8 mouse cellular contexts compared by ENCODE assay signal in the genomic region with DNA sequence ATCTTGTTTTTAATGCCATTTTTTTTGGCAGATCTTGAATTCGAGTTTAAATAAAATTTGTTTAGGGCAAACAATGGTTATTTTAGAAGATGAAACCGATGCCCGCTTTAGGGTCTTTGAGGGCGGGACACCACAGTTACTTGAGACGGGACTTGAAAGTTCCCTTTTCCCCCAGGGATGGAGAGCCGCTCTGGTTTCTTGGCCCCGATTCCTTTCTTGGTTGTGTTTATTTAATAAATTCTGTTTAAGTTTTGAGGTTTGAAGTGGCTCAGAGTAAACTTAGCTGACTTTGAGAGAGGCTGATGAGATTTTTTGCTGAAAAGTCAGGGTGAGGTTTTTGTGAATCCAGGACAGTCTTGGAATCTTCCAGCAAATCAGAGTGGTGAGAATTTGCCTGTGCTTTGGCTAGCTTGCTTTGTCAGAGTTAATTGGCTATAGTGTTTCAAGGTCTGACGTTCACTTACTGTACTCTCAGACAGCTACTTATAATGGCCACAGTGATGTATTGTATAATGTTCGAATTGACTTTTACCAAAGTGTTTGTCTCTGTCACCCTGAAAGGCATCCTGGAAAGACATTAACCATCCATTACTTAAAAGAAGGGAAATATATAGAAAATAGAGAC. TPM values are rescaled to one million over a fixed set of nuclear protein-coding genes. Genes with fewer than 3 reads are reported as not detected.
A peak's percentile ranks its signal among the peaks of the same experiment; 100 is the strongest.
DNase-seq lines count a peak whose midpoint lies in the region; ATAC-seq and TF ChIP-seq lines count a peak whose summit lies in the region.

No protein-coding gene starts in this region.

- no peaks in the 10 kb centered on the region for H3K27me3 ChIP-seq in lung, embryonic 16.5 days (ENCODE audit: control insufficient read depth, insufficient read depth, low read depth, low read length)
- peaks cover 32% of the 10 kb centered on the region for H3K27me3 ChIP-seq in forebrain, embryonic 10.5 days (ENCODE audit: poor library complexity, severe bottlenecking)
- H3K27me3 ChIP-seq in limb, embryonic 12.5 days: no peaks in the 10 kb centered on the region

- ATAC-seq in lung, embryonic 16.5 days (ENCODE audit: low read depth): no peak
- ATAC-seq in limb, embryonic 12.5 days (ENCODE audit: insufficient number of reproducible peaks, insufficient read depth, low FRiP score, low TSS enrichment, low read depth): no peak
- no peak for ATAC-seq in megakaryocyte-erythroid progenitor cell, adult 5-6 weeks (replicated peaks; ENCODE audit: low FRiP score, low TSS enrichment, poor library complexity, severe bottlenecking)
- no peak for ATAC-seq in frontal cortex, adult (ENCODE audit: low TSS enrichment)

- no peaks in the 10 kb centered on the region for H3K9me3 ChIP-seq in lung, embryonic 16.5 days (ENCODE audit: control insufficient read depth, low read length)
- H3K9me3 ChIP-seq in forebrain, embryonic 10.5 days: no peaks in the 10 kb centered on the region
- no peaks in the 10 kb centered on the region for H3K9me3 ChIP-seq in limb, embryonic 12.5 days

- under 1% methylated on average over 9 of the region's 9 CpGs for WGBS in lung, embryonic 16.5 days
- 10% methylated on average over 9 of the region's 9 CpGs for WGBS in forebrain, embryonic 10.5 days
- 6% methylated on average over 9 of the region's 9 CpGs for WGBS in limb, embryonic 12.5 days
- WGBS in olfactory bulb, adult 2 months: 16% methylated on average over 9 of the region's 9 CpGs

- H3K4me3 ChIP-seq in lung, embryonic 16.5 days (ENCODE audit: low read length): peak overlapping the region; percentile 90
- H3K4me3 ChIP-seq in forebrain, embryonic 10.5 days: peak overlapping the region; percentile 86
- peak overlapping the region; percentile 88 for H3K4me3 ChIP-seq in limb, embryonic 12.5 days (replicated peaks)
- H3K4me3 ChIP-seq in olfactory bulb, adult 2 months (ENCODE audit: insufficient read depth, low read depth, low read length): peak overlapping the region; percentile 56; the same call in 1 of the 2 replicates

- no peaks in the 10 kb centered on the region for H3K36me3 ChIP-seq in lung, embryonic 16.5 days (ENCODE audit: control insufficient read depth, insufficient read depth, low read length)
- H3K36me3 ChIP-seq in forebrain, embryonic 10.5 days (replicated peaks): peaks cover 5% of the 10 kb centered on the region
- H3K36me3 ChIP-seq in limb, embryonic 12.5 days: peaks cover 11% of the 10 kb centered on the region; the same call in 1 of the 2 replicates

- H3K27ac ChIP-seq in lung, embryonic 16.5 days (ENCODE audit: low read length): peak overlapping the region; percentile 97
- peak overlapping the region; percentile 89 for H3K27ac ChIP-seq in forebrain, embryonic 10.5 days
- H3K27ac ChIP-seq in limb, embryonic 12.5 days: peak overlapping the region; percentile 91
- H3K27ac ChIP-seq in olfactory bulb, adult 2 months (ENCODE audit: insufficient read depth, low read depth, low read length): no peak overlapping the region

- no peak for TF ChIP-seq POLR2A in olfactory bulb, adult 2 months (IDR thresholded peaks at IDR 0.05; ENCODE audit: insufficient read depth, low read depth, low read length)

- no peak for TF ChIP-seq CTCF in olfactory bulb, adult 2 months (IDR thresholded peaks at IDR 0.05; ENCODE audit: insufficient read depth, low read depth, low read length)

- no peak for DNase-seq in lung, postnatal 25 days (ENCODE audit: low spot score)
- DNase-seq in forebrain, embryonic 10.5 days (ENCODE audit: extremely low spot score, low spot score): no peak
- DNase-seq in layer of hippocampus, postnatal 14 days (ENCODE audit: low spot score in 2 of 2): no peak

- peak overlapping the region; percentile 92 for H3K9ac ChIP-seq in lung, embryonic 16.5 days (ENCODE audit: low read length)
- H3K9ac ChIP-seq in limb, embryonic 12.5 days (replicated peaks): peak overlapping the region; percentile 94

- H3K4me1 ChIP-seq in lung, embryonic 16.5 days (replicated peaks; ENCODE audit: control insufficient read depth, insufficient read depth, low read length): peaks cover 27% of the 10 kb centered on the region
- peaks cover 42% of the 10 kb centered on the region for H3K4me1 ChIP-seq in forebrain, embryonic 10.5 days
- peaks cover 44% of the 10 kb centered on the region for H3K4me1 ChIP-seq in limb, embryonic 12.5 days (replicated peaks)
- H3K4me1 ChIP-seq in olfactory bulb, adult 2 months (ENCODE audit: control insufficient read depth, insufficient read depth, low read length): peaks cover 8% of the 10 kb centered on the region; the same call in 1 of the 2 replicates

- peak overlapping the region; percentile 81 for H3K4me2 ChIP-seq in lung, embryonic 16.5 days (ENCODE audit: low read depth, low read length)
- H3K4me2 ChIP-seq in limb, embryonic 12.5 days: peak overlapping the region; percentile 67

RNA-seq across cellular contexts. Expression of a gene that starts 1.3 kb away (rescaled TPM):
- polyA plus RNA-seq in lung, embryonic 16.5 days (2015; fragmentation: Nextera tagmentation; extraction: Ambion mirVana): 29.3 and 33.2 TPM in 2 replicates
- polyA plus RNA-seq in forebrain, embryonic 10.5 days (2016; fragmentation: Nextera tagmentation; extraction: Ambion mirVana): 66.3 and 68.8 TPM in 2 replicates
- 42.1 and 42.5 TPM in 2 replicates for polyA plus RNA-seq in limb, embryonic 12.5 days (2016; fragmentation: Nextera tagmentation; extraction: Ambion mirVana)
- polyA plus RNA-seq in olfactory bulb, adult 2 months (2012; ENCODE audit: insufficient read depth, insufficient read length, low replicate concordance, missing spikeins): 135 TPM in 1 of 2 replicates, not detected in the other
- total RNA-seq in layer of hippocampus, postnatal 14 days (2021): 10 to 100 TPM; 49.5 to 57.6 TPM
- total RNA-seq in megakaryocyte-erythroid progenitor cell, adult 5-6 weeks (2014; fragmentation: Nextera tagmentation): 1.6 and 6.6 TPM in 2 replicates
- 3.9 and 6.8 TPM in 2 replicates for total RNA-seq in megakaryocyte-erythroid progenitor cell, adult 5-6 weeks (2017)
